Mouse (Mus musculus) cortical plate, adult 2 months (tissue): ENCODE results near the gene Sorcs3.

Source experiments
- CTCF ChIP-seq: fragments of 200-500 bp; IDR thresholded peaks from 2 replicates; pipeline ENCODE4 v1.5.1; 2011; ENCODE audit warnings: mild to moderate bottlenecking, control low read depth, low read length; ENCODE audit not compliant: insufficient read depth; ENCODE audit errors: extremely low read depth
- POLR2A ChIP-seq: fragments of 200-500 bp; IDR thresholded peaks from 2 replicates; pipeline ENCODE4 v1.6.1; 2011; ENCODE audit warnings: mild to moderate bottlenecking, low read length, control low read depth; ENCODE audit not compliant: insufficient read depth; ENCODE audit errors: extremely low read depth

DNA sequence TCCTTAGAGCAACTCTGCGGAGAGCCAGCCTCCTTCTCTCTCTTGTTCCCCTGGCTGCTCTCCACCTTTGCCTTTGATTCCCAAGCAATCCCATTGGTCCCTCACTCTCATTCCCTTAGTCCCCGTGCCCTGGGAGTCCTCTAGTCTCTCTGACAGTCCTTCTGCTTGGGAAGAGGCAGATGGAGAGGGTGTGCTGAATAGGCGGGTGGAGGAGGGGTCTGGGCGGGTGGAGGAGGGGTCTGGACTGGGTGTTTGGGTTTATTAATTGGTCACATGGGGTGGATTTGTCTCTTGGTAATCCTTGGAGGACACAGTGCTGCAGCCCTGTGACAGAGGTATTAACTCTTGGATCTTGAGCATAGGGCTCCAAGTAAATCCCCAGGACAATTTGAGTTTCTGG lies 77.4 kb downstream of the Sorcs3 start:
- TF ChIP-seq CTCF (no peak), POLR2A (no peak)
